In the genomic region with DNA sequence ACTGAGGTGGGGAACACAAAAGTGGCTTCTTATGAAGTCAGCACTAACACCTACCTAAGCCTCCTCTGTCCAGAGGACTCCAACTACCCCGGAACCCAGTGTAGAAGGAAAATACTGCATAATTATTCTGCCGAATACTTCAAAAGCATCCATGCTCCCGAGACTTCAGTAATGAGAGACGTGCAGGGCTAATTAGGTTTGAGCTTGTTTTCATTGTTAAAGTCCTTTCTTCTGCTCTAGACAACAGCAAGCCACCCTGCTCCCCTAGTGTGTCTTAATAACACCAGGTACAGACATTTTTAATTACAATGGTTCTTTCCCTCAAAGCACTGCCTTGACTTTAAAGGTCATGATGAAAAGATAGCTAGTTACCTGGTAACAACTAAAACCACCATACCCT, we compare ENCODE assay signal across 18 mouse cellular contexts.
"Had no signal": no experiment of that assay in that cellular context is flagged by ENCODE, and none has a peak within 500 bp of the region (broad histone marks: within the 10 kb centered on the region; RNA-seq: fewer than 3 reads in every experiment).

No protein-coding gene starts in this region.

- H3K4me3 ChIP-seq: limb, embryonic 12.5 days; liver, embryonic 13.5 days; lung, embryonic 15.5 days; megakaryocyte, embryonic 14.5 days; midbrain, embryonic 12.5 days; neural tube, embryonic 13.5 days had no signal

- H3K9ac ChIP-seq: limb, embryonic 12.5 days; liver, embryonic 13.5 days; liver, postnatal 0 days; lung, embryonic 15.5 days; midbrain, embryonic 12.5 days; neural tube, embryonic 13.5 days had no signal

- H3K27me3 ChIP-seq: limb, embryonic 12.5 days; liver, embryonic 13.5 days; lung, embryonic 15.5 days; megakaryocyte, embryonic 14.5 days; midbrain, embryonic 12.5 days; neural tube, embryonic 13.5 days had no signal

- DNase-seq: kidney, postnatal 10 days; kidney, postnatal 4 days; liver; liver, embryonic 13.5 days; liver, postnatal 0 days; lung, postnatal 14 days; retina, postnatal 1 day; right cerebral cortex, postnatal 4 days; spleen, adult 18-20 months; thymus, adult 18-20 months; thymus, postnatal 14 days had no signal

- H3K27ac ChIP-seq: limb, embryonic 12.5 days; liver, embryonic 13.5 days; macrophage; midbrain, embryonic 12.5 days; neural tube, embryonic 13.5 days had no signal

- ATAC-seq: liver, postnatal 0 days; midbrain, embryonic 16.5 days had no signal

- H3K9me3 ChIP-seq: limb, embryonic 12.5 days; liver, embryonic 13.5 days; lung, embryonic 15.5 days; megakaryocyte, embryonic 14.5 days; midbrain, embryonic 12.5 days; neural tube, embryonic 13.5 days had no signal

- H3K4me2 ChIP-seq: limb, embryonic 12.5 days; liver, embryonic 13.5 days; lung, embryonic 15.5 days; midbrain, embryonic 12.5 days; neural tube, embryonic 13.5 days had no signal

- H3K36me3 ChIP-seq: limb, embryonic 12.5 days; liver, embryonic 13.5 days; lung, embryonic 15.5 days; midbrain, embryonic 12.5 days; neural tube, embryonic 13.5 days had no signal
